Mouse (Mus musculus): ENCODE results near the gene Ralgps2.

GRCm38 (mm10) chr1:156786074-156786473, 153.4 kb downstream of the Ralgps2 start:
- no peak for TF ChIP-seq POLR2A (IDR thresholded peaks at IDR 0.05; ENCODE audit: insufficient read length, low read depth)
- no peak for TF ChIP-seq USF1 (IDR thresholded peaks at IDR 0.05; ENCODE audit: low read depth)
- TF ChIP-seq SRF (IDR thresholded peaks at IDR 0.05; ENCODE audit: control insufficient read depth, insufficient read length, low read depth), result no peak
- TF ChIP-seq MYOG (IDR thresholded peaks at IDR 0.05; ENCODE audit: control insufficient read depth in 1 of 3, insufficient read depth in 1 of 3, insufficient read length in 2 of 3, low read depth in 2 of 3), result no peak
